Mouse (Mus musculus): ENCODE measurements around the gene Galnt3.

GRCm38 (mm10) chr2:66165025-66165424 is 40.2 kb upstream of the Galnt3 start:
- no peak for TF ChIP-seq CTCF (IDR thresholded peaks at IDR 0.05; ENCODE audit: low read depth)
- no peak for TF ChIP-seq EP300 (IDR thresholded peaks at IDR 0.05; ENCODE audit: low read depth)
